Mouse (Mus musculus) induced T-regulatory cell, adult 2 months (primary cell): Measurements from ENCODE around the gene Ndufs4.
"Not testable (repeated sequence)": the region's sequence is repeated elsewhere in the genome, so short reads cannot be mapped to it uniquely, and the experiment has no call there.

ENCODE experiments used
- DNase-seq: peaks from one replicate; pipeline ENCODE4 v3.0.0-alpha.2; 2012; ENCODE audit warnings: low read depth

The Ndufs4 gene

DNA sequence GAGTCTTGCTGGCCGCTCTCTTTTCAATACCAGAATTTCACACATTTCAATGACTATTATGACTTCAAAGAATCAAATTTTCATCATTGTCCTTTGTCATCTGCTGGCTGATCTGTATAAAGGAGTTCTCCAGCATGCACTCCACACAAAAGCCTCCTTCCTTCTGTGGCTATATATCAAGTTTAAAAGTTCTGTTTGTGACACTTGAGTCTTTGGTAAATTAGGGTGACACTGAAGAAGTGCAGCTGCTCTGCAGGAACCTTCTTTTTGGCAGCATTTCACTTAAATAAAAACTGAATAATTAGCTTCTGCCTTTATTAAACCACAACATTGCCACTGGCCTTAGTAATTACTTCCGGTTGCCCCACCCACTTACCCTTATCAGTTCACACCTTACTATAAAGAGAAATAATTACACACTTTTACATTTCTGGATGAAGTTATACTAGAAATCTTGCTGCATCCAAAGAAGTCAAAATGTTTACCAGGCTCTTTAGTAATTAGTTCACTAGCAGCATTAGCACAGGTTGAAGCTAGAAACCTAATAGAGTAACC, 68.1 kb downstream of the Ndufs4 start:
- no peak for DNase-seq

DNA sequence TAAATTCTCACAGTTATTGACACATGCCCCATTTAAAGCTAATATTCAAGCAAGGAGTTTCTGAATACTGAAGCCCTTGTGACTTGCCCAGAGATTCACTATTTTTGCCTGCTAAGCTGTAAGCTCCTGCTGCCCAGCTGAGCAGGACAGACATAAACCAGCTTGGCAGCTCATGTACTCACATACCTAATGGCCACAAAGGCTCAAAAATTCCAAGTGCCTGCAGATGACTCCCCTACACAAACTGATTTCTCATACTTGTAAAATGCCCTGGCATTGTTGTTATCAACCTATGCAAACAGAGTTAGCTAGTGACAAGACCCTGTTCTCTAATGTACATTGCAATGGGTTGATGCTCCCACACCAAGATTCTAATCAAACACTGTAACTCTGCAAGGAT, 68.9 kb downstream of the Ndufs4 start:
- DNase-seq, result no peak

DNA sequence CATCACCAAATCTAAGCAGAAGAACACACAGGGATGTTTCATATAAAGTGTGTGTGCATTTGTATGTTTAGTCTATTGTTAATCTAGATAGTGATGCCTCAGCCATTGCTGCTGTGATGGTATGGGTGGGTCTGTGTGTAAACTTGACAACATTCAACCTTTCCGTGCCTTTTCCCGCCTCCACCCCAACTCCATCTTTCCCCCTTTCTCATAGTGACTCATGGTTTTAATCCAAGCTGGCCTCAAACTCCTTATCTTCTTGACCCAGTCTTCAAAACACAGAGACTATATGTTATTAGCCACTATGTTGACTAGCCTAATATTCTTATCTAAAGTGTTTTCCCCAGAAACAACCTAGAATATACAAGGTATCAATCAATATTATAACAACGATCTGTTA, 72.7 kb downstream of the Ndufs4 start:
- no peak for DNase-seq

DNA sequence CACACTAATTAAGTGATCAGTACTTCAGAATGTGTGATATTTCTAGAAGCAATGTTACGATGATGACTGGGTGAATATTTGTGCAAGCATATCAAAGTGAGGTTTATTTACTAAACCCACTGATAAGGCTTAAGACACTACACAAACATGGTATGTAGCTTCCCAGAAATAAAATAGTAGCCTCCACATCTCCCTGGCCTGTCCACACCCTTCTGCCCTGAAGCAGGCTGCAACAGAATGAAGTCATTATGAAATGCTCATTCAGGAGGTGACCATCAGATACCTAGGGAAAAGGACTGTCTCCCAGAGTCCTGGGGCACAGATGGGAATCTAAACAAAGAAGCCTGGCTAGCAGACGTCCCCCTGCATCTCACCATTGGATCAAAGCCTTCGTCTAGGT, 73.1 kb downstream of the Ndufs4 start:
- DNase-seq, result no peak

DNA sequence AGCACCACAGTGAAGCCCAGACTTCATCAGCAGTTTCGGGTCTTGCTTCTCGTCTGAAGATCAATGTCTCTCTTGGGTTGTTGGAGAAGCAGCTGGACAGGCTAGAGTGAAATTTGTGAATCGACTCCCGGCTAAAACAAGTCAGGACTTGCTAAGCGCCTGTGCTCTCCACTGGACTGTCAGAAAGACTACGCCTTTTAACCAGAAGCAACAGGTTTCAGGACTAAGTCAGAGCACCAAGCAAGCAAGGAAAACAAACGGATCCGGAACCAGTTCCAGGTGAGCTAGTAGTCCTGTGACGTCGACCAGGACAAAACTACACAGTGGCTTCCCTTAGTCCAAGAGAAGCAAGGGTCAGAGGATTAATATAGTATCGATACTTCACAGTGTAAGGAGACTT, 77.5 kb downstream of the Ndufs4 start:
- no peak for DNase-seq

DNA sequence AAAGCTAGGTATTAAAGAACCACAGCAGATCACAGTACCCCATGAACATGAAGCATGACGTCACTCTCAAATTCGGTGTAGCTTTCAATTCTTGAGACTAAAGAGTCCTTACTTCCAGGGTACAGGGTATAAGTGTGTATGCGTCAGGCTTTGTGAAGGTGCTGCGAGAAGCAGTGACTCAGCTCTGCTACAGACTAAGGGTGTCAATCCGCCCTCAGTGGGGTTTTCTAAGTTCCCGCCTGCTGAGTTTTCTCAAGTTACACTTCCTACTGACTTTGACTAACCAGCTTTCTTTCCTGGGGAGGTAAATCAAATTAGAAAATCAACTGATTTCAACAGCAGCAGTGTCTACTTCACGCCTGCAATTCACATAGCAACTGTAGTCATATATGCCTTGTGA, 83.4 kb downstream of the Ndufs4 start:
- DNase-seq, result no peak

DNA sequence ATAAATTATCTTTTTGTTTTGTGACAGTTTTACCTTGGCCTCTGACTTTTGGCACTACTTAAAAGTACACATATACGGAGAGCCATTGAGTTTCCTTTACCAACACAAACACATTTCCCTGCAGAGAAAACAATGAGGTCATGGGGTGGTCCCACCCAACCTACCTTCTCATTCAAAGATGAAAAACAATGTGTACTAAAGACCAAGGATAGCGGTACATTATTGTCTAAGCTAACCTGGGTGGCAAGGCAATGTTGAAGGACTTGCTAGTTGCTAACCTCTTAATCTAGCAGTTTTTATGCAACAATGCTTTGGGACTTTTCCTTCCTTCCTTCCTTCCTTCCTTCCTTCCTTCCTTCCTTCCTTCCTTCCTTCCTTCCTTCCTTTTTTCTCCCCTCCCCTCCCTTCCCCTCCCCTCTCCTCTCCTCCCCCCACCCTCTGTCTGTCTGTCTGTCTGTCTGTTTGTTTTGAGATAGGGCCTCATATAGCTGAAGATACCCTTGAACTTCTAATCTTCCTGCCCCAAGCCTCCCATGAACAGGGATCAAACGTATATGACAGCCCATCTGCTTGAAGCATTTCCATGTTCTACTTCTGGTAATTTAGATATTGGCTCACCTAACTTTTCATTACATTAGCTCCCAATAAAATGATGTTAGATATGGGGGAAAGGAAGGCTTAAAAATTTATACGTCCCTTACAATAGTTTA, 84.4 kb downstream of the Ndufs4 start:
- no peak for DNase-seq

DNA sequence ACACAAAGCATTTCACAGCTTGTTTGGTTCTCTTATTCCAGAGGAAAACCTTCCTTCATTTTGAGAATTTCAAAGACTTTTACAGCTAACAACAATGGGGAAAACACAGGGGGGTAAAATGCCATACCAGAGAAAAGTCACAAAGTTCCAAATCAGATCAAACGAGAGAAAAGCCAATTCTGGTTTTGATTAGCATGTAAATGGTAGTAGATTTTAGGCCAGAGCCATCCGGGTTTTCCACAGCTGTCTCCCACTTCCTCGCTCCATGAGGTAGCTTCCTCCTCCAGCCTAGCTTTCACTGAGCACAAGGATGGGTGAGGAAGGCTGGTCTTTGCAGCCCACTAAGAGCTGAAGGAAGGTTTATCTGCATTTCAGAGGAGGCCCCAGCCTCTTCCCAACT, 90.3 kb downstream of the Ndufs4 start:
- no peak for DNase-seq

DNA sequence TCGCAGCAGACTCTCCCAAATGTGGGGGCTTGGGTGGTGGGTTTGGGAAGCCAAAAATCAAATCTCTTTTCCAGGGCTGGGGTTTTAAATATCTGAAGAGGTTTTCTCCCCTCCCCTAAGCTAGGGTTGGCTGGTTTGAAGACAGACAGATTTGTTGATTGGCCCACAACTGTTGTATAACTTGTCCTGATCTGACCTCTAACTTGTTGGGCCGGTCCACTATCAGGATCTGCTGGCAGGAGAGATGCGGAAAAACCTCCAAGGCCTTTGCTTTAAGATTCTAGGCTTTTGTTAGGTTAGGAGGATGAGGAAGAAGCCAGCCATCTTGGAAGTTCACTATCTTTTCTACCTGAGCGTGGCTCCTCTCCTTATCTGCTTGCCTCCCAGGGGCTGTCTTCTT, 91.5 kb downstream of the Ndufs4 start:
- DNase-seq, result no peak

DNA sequence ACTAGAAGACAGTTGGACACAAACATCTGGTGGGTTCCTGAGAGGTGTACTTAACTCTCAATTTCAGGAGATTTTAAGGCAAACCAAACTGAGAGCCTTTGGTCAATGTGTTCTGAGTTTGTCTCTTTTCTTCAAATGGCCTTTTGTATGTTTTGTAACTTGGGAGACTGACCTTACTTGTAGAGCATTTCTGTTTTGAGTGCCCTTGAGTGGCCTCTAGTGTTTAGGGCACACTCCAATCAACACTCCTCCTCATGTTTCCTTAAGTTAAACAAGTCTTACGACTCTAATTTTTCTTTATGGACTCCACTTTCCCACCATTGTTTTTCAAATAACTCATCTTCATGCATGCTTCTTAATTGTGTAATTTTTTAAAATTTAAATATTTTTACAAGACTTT, 98.6 kb downstream of the Ndufs4 start:
- no peak for DNase-seq

DNA sequence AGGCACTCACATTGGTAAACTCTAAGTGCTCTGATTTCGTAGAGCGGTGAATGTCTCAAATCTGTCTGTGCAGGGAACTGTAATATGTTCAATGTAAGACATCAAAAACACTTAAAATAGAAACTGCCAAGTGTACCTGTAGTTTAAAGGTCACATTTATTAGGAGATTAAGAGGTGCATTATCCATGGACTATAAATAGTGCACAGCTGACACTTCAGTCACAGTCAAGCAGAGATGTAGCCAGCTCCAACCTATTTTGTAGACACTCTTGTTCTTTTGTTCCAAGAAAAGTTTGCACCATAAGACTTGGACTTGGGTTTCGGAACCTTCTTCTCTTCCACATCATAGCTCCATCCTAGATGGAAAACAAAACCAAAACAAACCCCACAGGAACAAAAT, 99.5 kb downstream of the Ndufs4 start:
- no peak for DNase-seq

DNA sequence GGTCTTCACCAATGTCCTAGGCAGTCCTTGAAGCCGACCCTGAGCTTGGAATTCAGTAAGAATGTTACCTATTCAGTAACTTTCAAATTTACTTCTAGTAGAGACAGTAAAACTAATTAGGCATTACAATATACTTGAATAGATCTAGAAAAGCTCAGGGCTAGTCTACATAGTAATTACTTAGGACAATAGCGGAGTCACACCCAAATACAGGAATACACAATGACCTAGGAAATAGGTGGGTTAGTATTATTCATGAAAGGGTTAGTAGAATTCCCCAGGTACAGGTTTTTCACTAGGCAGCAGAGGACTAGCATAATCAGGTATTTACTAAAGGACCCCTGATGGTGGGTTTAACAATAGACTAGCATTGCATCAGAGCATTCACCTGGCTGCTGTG, 109.4 kb downstream of the Ndufs4 start:
- not testable (repeated sequence) for DNase-seq

DNA sequence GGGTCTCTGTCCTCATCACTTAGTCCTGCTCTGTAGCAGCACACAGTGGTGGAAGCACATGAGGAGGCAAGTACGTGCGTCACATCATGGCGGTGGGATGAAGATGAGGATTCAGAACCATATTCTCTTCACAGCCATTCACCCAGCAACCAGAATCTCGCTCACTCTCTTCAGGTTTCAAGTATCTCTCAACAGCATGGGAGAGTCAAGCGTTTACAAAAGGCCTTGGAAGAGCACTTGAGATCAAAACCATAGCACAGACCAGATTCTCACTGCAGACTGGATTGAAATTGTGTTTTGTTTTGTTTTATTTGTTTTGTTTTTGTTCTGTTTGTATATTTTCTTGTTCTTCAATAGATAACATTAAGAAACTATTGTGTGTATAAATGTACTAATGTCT, 110.8 kb downstream of the Ndufs4 start:
- no peak for DNase-seq

DNA sequence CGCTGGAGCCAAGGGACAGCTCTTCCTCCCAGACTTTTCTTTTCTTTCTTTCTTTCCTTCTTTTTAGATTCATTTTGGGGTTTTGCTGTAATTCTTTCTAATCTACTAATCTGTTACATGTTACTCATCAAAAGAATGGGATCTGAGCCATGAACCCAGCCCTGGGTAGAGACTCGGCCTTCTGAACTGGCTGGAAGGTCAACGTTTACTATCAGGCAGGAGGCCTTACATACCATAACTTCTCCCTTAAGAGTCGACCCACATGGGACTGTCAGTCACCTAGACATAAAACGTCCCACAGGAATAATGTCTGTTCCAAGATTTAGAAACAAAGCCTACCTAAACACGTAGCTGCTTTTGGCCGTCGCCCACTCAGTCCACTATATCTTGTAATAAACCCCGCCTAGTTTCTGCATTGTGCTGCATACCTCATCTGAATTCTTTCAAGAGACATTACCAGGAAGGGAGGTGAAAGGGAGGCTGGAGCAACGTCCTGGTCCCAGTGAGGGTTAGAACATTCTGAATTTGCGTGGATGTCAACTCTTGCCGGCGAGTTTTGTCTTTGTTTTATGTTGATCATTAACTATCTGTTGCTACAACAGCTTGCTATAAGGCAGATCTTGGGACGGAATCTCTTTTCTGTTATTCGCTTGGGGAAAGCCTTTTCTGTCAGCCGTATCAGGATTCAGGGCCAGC, 116.5 kb downstream of the Ndufs4 start:
- no peak for DNase-seq

DNA sequence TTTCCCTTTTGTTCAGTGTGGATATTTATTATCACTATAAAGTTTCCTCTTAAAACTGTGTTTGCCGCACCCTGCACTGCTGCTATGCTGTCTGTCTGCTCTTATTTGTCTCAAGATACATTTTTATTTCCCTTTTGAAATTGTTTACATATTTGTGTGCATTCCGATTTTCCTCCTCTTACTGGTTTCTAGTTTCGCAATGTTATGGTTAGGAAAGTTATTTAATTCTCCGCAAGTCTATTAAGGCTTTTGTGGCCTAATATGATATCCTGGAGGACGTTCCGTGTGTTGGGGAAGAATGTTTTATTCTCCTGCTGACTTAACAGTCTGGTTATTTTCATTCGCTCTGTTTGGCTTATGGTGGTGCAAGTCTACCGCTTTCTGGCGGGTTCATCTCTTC, 120.3 kb downstream of the Ndufs4 start:
- no peak for DNase-seq

DNA sequence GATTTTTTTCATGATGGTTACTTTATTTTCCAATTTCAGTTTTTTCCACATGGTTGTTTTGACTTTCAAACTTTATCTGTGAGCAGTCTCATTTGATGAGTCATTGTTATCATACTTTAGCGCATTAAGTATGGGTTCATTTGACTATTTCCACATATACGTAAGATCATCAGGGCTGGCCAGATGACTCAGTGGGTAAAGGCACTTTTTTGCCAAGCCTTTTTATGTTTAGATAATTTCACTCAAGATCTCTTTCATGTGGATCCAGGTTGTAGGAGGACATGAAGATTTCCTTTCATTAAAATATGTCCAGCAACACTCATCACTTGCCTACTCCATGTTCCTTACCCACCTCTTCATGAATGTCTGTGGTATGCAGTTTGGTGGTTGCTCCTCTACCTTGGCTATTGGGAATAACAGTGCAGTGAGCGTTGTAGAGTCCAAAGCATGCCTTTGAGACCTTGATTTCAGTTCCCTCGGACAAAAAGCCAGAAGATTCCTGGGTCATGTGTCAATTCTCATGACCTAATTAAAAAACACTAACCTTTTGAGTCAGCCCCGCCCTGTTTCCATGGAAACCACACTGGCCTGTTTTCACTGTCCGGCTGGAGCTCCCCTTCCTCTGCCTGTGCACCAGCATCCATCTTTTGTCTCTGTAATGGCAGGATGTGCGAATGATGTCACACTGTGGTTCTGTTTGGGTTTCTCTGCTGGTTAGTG, 127.4 kb downstream of the Ndufs4 start:
- DNase-seq, result no peak

DNA sequence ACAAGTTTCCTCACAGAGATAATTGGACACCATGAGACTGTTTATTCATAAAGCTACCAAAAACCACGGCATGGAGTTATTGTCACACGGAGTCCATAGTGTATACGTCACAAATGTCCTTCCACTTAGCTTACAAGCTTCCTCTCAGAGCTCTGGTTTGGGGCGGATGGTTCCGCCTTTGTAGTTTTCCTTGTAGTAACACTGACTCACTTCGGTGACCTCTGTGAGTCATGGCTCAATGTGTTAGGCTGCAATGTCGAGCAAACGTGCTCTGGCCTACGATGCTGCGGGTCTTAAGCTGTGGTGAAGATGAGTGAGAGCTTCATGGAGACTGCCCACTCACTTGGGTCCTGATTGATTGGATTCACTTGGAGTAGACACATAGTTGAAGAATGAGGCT, 133.4 kb downstream of the Ndufs4 start:
- DNase-seq, result no peak
